Mouse (Mus musculus): ENCODE data around the gene Nfia.

Gene Nfia

GRCm38 (mm10) chr4:97782497-97782896, 10.0 kb downstream of the Nfia start:
- no peak for DNase-seq (ENCODE audit: low read depth, low spot score)

DNA sequence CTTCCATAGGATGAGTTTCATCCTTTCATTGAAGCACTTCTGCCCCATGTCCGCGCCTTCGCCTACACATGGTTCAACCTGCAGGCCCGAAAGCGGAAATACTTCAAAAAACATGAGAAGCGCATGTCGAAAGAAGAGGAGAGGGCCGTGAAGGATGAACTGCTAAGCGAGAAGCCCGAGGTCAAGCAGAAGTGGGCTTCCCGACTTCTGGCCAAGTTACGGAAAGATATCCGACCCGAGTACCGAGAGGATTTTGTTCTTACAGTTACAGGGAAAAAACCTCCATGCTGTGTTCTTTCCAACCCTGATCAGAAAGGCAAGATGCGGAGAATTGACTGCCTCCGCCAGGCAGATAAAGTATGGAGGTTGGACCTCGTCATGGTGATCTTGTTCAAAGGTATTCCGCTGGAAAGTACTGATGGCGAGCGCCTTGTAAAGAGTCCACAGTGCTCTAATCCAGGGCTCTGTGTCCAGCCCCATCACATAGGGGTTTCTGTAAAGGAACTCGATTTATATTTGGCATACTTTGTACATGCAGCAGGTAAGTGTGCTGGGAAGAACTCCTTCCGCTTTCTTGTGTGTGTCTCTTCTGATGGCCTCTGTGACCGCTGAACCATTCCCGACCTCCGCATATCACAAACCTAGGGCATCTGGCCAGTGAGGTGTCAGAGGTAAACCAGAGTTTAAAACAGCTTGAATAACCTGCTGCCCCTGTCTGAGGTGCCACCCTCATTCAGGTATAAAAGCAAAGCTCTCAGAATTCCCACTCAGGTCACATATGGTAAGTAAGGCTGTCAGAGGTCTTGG, 10.7 kb downstream of the Nfia start:
- no peak for DNase-seq (ENCODE audit: low read depth, low spot score)

DNA sequence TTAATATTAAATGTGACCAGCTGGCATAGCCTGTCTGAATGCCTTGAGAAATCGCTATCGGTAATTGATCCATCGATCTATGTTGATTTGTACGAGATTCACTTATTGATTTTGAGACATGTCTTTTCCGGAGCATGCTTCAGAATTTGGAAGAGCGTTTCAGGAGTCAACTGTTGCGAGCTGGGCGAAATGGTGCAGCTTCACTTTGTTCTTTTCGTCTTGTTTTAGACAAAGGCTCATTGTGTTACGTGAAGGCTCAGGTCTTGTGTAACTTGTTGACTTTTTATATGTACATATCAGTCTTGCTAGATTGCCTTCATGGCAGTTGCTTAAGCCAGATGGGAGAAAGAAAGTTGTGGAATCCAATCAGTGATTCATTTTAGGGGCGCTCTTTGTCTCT, 11.7 kb downstream of the Nfia start:
- DNase-seq (ENCODE audit: low read depth, low spot score) = no peak

GRCm38 (mm10) chr4:97785547-97786271, 13.2 kb downstream of the Nfia start:
- no peak for DNase-seq (ENCODE audit: low read depth, low spot score)

DNA sequence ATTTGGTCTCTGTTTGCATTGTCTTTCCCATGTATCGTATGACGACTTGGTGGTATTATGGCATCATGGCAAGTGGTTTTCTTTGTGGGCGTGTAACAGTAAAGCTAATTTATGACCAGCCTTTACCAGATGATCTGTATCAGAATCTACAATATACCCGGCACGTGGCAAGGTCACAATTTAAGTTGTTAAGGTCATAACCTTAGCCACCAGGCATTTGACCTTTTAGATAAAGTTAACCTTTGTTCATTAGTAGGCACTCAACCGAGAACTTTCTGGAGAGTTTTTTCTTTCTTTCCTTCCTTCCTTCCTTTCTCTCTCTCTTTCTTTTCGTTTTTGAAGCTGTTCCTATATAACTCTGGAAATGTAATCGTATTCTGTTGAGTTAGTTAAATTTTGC, 14.0 kb downstream of the Nfia start:
- no peak for DNase-seq (ENCODE audit: low read depth, low spot score)

GRCm38 (mm10) chr4:97787515-97787914, 15.0 kb downstream of the Nfia start:
- no peak for DNase-seq (ENCODE audit: low read depth, low spot score)

DNA sequence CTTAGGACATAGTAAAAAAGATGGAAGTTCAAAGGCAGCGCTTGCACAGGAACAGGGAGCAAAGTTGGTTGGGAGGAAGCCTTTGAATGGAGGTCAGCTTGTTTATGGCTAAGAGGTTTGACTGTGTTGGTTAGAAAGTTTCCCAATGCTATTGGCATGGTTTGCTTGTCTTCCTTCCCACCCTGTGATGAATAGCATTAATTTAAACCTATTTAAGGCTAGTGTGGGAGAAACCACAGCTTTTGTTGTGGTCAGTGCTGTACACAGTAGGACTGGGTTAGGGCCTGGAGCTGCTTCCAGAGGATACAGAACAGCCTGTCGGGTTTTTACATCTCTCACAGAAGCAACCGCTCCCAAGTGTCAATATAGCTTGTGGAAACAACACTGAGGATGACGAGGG, 16.0 kb downstream of the Nfia start:
- DNase-seq (ENCODE audit: low read depth, low spot score) = no peak

DNA sequence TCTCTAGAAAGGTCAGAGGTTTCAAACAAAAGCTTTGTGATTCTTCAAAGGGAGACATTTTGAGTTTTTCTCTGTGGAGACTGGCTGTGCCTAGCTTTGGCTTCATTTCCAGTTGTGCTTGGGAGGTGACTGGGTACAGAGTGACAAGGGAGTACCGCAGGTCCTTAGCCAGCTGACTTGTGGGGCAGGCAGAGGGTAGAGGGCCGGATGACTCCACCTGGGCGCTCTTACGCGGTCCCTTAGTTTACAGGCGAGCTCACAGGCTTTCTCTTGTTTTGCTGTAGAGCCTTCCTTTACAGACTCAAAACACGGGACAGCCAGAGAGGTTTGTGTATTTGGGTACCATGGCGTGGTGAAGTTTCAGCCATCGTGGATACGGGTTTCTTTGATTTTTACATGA, 21.4 kb downstream of the Nfia start:
- DNase-seq (ENCODE audit: low read depth, low spot score) = no peak

DNA sequence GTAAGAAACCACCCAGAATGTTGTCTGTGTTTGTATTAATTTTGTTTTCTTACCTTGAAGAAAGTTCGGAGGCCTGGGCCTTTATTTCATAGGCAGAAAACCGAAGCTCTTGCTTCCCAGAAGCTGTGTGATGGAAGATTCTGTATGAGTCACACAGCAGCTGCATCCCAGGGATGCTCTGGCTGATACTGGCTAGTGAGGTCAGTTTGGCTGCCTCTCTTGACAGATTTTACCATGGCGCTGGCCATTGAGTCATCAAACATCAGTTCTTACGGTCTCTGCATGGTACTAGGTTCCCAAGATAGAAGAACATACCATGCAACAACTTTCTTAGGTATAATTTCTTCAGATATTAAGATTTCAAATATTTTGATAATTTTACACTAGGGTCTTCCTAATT, 22.3 kb downstream of the Nfia start:
- DNase-seq (ENCODE audit: low read depth, low spot score) = no peak

DNA sequence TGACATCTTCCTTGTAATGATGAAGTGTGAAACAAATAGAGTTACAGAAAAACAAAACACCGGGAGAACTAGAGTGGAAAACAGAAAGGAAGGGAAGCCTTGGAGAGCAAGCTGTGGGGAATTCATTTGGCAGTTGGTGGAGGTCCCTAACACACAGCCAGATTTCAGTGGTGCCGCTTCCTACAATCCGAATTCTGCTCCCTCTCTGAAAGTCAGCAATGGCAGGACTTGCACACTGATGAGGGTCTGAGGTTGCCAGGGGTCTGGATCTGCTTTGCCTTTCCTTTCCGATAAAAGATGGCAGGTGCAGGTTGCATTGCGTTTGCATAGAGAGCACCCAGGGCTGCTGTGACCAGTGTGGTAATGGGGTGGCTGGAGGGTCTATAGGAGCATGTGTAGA, 23.4 kb downstream of the Nfia start:
- no peak for DNase-seq (ENCODE audit: low read depth, low spot score)

DNA sequence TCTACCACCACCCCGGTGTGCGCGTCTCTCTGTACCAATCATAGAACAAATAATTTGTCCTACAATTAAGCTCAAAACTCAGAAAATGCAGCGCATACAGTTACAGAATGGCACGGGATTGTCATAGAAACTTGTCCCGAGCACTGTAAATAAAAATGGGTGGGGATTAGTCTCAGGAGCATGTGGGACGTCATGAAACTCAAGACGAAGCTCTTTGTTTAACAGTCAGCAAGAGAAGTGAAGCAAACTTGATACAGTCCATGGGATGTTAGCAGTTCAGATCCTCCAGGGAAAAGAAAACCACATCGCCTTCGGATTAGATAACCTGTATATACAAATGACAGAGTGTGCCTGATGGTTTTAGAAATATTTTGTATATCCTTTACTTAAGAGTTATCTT, 24.0 kb downstream of the Nfia start:
- DNase-seq (ENCODE audit: low read depth, low spot score) = no peak

- DNase-seq (ENCODE audit: low read depth, low spot score) = no peak
These were observed 31.3 kb downstream of the Nfia start for GRCm38 (mm10) chr4:97803791-97804190.

- no peak for DNase-seq (ENCODE audit: low read depth, low spot score)
These were observed 32.1 kb downstream of the Nfia start for GRCm38 (mm10) chr4:97804638-97805037.

DNA sequence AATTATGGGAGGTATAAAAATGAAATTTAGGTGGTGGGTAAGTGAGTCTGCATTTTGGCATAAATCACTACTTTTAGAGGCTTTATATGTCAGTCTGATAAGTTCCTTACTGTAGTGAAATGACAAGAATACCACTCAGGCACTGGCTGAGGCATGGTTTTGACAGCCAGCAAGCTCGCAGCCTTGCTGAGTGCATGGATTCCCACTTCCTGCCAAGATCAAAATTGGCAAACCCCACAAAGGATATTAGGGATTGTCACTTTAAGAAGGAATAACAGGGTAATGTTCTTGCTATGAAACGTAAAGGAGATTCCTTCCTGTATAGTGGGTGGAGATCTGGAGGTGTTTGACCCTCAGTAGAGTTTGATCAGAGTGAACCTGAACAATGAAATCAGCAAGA, 32.7 kb downstream of the Nfia start:
- no peak for DNase-seq (ENCODE audit: low read depth, low spot score)

DNA sequence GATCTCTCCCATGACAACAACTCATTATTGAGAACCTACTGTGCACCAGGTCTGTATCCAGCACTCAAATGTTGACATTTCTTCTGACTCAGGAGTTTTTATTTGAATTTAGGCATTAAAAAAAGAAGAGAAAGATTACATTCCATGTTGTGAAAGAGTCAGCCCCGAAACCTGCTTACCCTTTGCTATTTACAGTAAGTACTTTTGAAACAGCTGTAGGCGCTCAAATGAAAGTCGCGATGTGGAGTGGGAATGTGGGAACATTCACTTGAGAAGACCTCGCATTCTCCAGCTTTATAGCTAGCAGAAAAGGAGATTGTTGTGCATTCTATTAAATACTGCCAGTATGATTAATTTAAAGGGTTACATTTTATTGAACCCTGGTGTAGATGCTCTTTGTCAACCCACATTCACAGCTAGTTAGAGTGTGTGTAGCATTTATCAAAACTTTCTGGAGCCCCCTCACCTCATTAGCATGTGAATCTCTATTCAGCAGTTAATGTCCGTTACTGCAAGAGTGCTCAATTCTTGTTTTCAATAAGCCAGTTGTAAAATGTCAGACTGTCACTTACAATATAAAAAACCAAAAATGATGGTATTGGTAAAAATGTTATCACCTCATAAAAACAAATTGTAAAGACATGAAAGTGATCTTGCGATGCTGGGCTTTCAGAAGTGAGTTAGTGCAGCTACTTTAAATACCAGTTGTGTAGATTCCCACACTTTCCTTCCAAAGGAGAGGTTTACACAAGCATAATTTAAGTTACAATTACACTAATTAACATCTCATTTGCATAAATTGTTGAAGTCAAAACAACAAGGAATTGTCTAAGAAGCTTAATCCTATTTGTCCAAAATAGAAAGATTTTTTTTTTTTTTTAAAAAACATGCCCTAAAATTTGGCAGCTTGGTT, 33.6 kb downstream of the Nfia start:
- DNase-seq (ENCODE audit: low read depth, low spot score) = no peak

DNA sequence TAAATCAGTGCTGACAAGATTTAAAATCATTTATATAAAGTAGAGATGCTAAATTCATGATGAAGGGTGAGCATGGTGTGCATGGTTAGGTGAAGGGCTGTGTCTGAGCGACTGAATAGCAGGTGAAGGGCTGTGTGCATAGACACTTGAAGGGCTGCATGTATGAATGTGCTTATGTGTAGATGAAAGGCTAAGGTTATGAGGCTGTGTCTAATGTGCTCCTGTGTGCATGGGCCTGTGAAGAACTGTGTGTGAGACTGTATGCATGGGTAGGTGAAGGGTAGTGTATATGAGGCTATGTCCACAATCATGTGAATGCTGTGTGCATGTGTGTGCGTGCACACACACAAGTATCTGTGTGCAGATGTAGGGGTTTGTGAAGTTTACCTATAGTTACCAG, 34.4 kb downstream of the Nfia start:
- DNase-seq (ENCODE audit: low read depth, low spot score) = no peak

- DNase-seq (ENCODE audit: low read depth, low spot score) = no peak
These were observed 36.4 kb downstream of the Nfia start for GRCm38 (mm10) chr4:97808885-97809284.

GRCm38 (mm10) chr4:97809582-97810295, 37.2 kb downstream of the Nfia start:
- DNase-seq (ENCODE audit: low read depth, low spot score) = no peak

DNA sequence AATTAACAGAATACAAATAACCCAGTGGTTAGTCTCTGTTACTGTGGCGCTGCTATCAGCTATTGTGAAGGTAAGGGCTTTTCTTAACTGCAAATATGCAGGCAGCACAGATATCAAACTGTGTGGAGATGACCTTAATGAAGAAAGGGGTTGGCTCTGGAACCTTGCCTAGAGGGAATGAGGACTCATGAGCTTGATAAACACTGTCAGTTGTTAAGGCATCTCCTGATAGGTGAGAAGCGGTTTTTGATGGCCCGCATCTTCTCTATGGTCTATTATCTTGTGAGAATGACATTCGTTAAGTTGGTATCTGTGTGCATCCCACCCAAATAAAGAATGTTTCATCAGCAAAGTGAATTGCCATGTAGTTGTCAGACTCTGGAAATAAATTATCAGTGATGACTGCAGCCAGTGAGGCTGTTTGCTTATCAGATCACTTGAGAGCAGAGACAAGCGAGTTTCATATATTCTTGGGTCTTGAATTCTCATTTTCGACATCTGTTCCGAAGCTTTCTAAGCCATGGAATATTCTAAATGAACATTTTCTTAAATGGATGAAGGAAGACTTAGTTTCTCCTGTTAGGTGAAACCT, 37.9 kb downstream of the Nfia start:
- no peak for DNase-seq (ENCODE audit: low read depth, low spot score)

DNA sequence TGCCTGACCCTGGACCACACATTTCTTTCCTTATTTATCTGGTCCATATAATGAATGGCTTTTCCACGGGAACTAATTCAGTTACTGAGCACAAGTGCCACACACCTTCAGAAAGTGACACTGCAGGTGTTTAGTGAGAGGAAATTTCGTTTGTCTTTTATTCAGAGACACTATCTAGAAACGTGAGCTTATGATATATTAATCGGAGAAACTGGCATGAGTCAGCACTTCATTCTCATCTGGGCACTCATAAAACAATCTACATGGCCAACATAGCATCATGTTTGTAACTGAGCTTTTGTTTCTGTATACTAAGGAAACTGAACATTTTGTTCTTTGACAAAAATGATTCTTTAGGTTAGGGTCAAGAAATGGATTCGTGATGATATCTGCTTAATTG, 40.5 kb downstream of the Nfia start:
- DNase-seq (ENCODE audit: low read depth, low spot score) = no peak

DNA sequence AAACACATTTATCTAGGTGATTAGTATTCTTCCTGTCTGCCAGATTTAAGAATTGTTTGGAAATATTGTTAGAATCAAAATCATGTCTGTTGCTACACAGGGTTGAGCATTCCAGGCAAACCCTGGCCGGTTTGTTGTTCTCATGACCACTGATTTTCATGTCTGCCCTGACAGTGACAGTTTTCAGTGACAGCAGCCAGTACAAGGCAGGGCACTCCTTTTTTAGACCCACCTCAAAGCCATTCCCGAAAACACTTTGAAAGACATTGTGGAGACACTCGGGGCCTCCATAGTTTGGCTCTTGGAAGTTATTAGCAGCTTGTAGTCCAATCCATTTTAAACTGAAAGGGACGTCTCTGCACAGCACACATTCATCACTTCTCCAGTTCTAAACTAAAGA, 41.5 kb downstream of the Nfia start:
- no peak for DNase-seq (ENCODE audit: low read depth, low spot score)
